Mouse (Mus musculus): ENCODE results near the gene Hoxd8. TPM values are rescaled to one million over a fixed set of nuclear protein-coding genes. Genes with fewer than 3 reads are reported as not detected.

Gene Hoxd8
- total RNA-seq, 1 experiment: 1.2 TPM

- in situ Hi-C loops (cut with MboI; ENCODE audit: low sequenced_read_pairs in 2 of 2, unreplicated experiment in 2 of 2): loop anchor here in 1 of 2 experiments (5.0 kb wide), 1 partner anchor 43 kb away; the partner anchor contains the start of gene Hoxd10
- Histone ChIP-seq H3K9me3 (ENCODE audit: control insufficient read depth, insufficient read depth, low read depth, low read length) (no peaks in the 10 kb centered on the region), H3K4me3 (ENCODE audit: insufficient read depth in 1 of 2, low read depth in 1 of 2, low read length in 2 of 2, poor library complexity in 1 of 2, severe bottlenecking in 1 of 2) (no peak overlapping the region), H3K9ac (ENCODE audit: insufficient read depth, low read depth, low read length, poor library complexity, severe bottlenecking) (no peak overlapping the region), H3K27ac (ENCODE audit: insufficient read depth, low read depth, low read length, poor library complexity, severe bottlenecking) (no peak overlapping the region), H3K36me3 (ENCODE audit: control insufficient read depth, insufficient read depth, low read length, poor library complexity, severe bottlenecking) (no peaks in the 10 kb centered on the region), H3K4me1 (ENCODE audit: control insufficient read depth in 2 of 2, insufficient read depth in 2 of 2, low read length in 2 of 2, poor library complexity in 1 of 2) (peaks cover 0 to 2% of the 10 kb centered on the region in 2 experiments; a peak in 1 of 4 replicates)
- TF ChIP-seq HCFC1 (IDR thresholded peaks at IDR 0.05; ENCODE audit: borderline replicate concordance, insufficient read depth, low read length) (no peak), CHD2 (IDR thresholded peaks at IDR 0.05; ENCODE audit: low read depth, low read length) (no peak), ZC3H11A (IDR thresholded peaks at IDR 0.05; ENCODE audit: borderline replicate concordance, low read depth, low read length) (no peak), MAFK (IDR thresholded peaks at IDR 0.05; ENCODE audit: insufficient read depth, low read depth, low read length) (no peak), ZNF384 (IDR thresholded peaks at IDR 0.05; ENCODE audit: low read depth, low read length) (no peak)
- no peak for DNase-seq (ENCODE audit: low read depth, low spot score)
These were observed 30.8 kb downstream of the Hoxd8 start for GRCm38 (mm10) chr2:74734996-74735811.

- Histone ChIP-seq H3K9ac (ENCODE audit: insufficient read depth, low read depth, low read length, poor library complexity, severe bottlenecking) (no peak overlapping the region), H3K4me3 (ENCODE audit: insufficient read depth in 1 of 2, low read depth in 1 of 2, low read length in 2 of 2, poor library complexity in 1 of 2, severe bottlenecking in 1 of 2) (peak overlapping the region in 1 of 2 experiments; percentile 3; a peak in 1 of 4 replicates), H3K9me3 (ENCODE audit: control insufficient read depth, insufficient read depth, low read depth, low read length) (no peaks in the 10 kb centered on the region), H3K4me1 (ENCODE audit: control insufficient read depth in 2 of 2, insufficient read depth in 2 of 2, low read length in 2 of 2, poor library complexity in 1 of 2) (peaks cover 0 to 2% of the 10 kb centered on the region in 2 experiments; a peak in 1 of 4 replicates), H3K27ac (ENCODE audit: insufficient read depth, low read depth, low read length, poor library complexity, severe bottlenecking) (no peak overlapping the region), H3K36me3 (ENCODE audit: control insufficient read depth, insufficient read depth, low read length, poor library complexity, severe bottlenecking) (no peaks in the 10 kb centered on the region)
- no peak for DNase-seq (ENCODE audit: low read depth, low spot score)
- TF ChIP-seq ZC3H11A (IDR thresholded peaks at IDR 0.05; ENCODE audit: borderline replicate concordance, low read depth, low read length) (no peak), MAFK (IDR thresholded peaks at IDR 0.05; ENCODE audit: insufficient read depth, low read depth, low read length) (no peak), ZNF384 (IDR thresholded peaks at IDR 0.05; ENCODE audit: low read depth, low read length) (no peak), HCFC1 (IDR thresholded peaks at IDR 0.05; ENCODE audit: borderline replicate concordance, insufficient read depth, low read length) (no peak), CHD2 (IDR thresholded peaks at IDR 0.05; ENCODE audit: low read depth, low read length) (no peak)
- in situ Hi-C loops (cut with MboI; ENCODE audit: low sequenced_read_pairs in 2 of 2, unreplicated experiment in 2 of 2): loop anchor here in 1 of 2 experiments (5.0 kb wide), 1 partner anchor 44 kb away; the partner anchor contains the start of gene Hoxd10
These were observed 31.7 kb downstream of the Hoxd8 start for GRCm38 (mm10) chr2:74735851-74736687.

- Histone ChIP-seq H3K27ac (ENCODE audit: insufficient read depth, low read depth, low read length, poor library complexity, severe bottlenecking) (no peak overlapping the region), H3K4me3 (ENCODE audit: insufficient read depth in 1 of 2, low read depth in 1 of 2, low read length in 2 of 2, poor library complexity in 1 of 2, severe bottlenecking in 1 of 2) (no peak overlapping the region), H3K36me3 (ENCODE audit: control insufficient read depth, insufficient read depth, low read length, poor library complexity, severe bottlenecking) (no peaks in the 10 kb centered on the region), H3K4me1 (ENCODE audit: control insufficient read depth in 2 of 2, insufficient read depth in 2 of 2, low read length in 2 of 2, poor library complexity in 1 of 2) (peaks cover 0 to 2% of the 10 kb centered on the region in 2 experiments; a peak in 1 of 4 replicates), H3K9me3 (ENCODE audit: control insufficient read depth, insufficient read depth, low read depth, low read length) (no peaks in the 10 kb centered on the region), H3K9ac (ENCODE audit: insufficient read depth, low read depth, low read length, poor library complexity, severe bottlenecking) (no peak overlapping the region)
- TF ChIP-seq HCFC1 (IDR thresholded peaks at IDR 0.05; ENCODE audit: borderline replicate concordance, insufficient read depth, low read length): no peak
- no peak for TF ChIP-seq ZNF384 (IDR thresholded peaks at IDR 0.05; ENCODE audit: low read depth, low read length)
- no peak for TF ChIP-seq CHD2 (IDR thresholded peaks at IDR 0.05; ENCODE audit: low read depth, low read length)
- TF ChIP-seq MAFK (IDR thresholded peaks at IDR 0.05; ENCODE audit: insufficient read depth, low read depth, low read length): no peak
- no peak for TF ChIP-seq ZC3H11A (IDR thresholded peaks at IDR 0.05; ENCODE audit: borderline replicate concordance, low read depth, low read length)
- in situ Hi-C loops (cut with MboI; ENCODE audit: low sequenced_read_pairs in 2 of 2, unreplicated experiment in 2 of 2): loop anchor here in 1 of 2 experiments (5.0 kb wide), 1 partner anchor 45 kb away; the partner anchor contains the start of gene Hoxd10
- DNase-seq (ENCODE audit: low read depth, low spot score): no peak
These were observed 32.5 kb downstream of the Hoxd8 start for GRCm38 (mm10) chr2:74736688-74737577.

Measured in ES-E14 (cell line).